Mouse (Mus musculus) retina, adult 2 months (tissue): ENCODE measurements at regions not wholly inside any gene's neighbourhood (a gene's known extent, or its start where the extent isn't known, plus 50 kb on each side); places are given as distances from the start of the nearest gene placed in this dataset.

Experiments used
- DNase-seq: peaks from one replicate; pipeline ENCODE4 v3.0.0-alpha.2; 2012; ENCODE audit warnings: low read depth, low spot score

- DNase-seq: no peak
Observed at GRCm38 (mm10) chr4:82092296-82093230, 613.0 kb downstream of the Nfib start.

- no peak for DNase-seq
Observed at GRCm38 (mm10) chr4:82089657-82090056, 615.9 kb downstream of the Nfib start.

GRCm38 (mm10) chr4:82083519-82083918, 622.0 kb downstream of the Nfib start:
- no peak for DNase-seq

- DNase-seq: no peak
Observed at GRCm38 (mm10) chr4:82068050-82068449, 625.4 kb upstream of the Mpdz start.

GRCm38 (mm10) chr4:82065641-82066358, 623.2 kb upstream of the Mpdz start:
- DNase-seq: no peak

GRCm38 (mm10) chr4:82062726-82063125, 620.1 kb upstream of the Mpdz start:
- DNase-seq: no peak

- no peak for DNase-seq
Observed at GRCm38 (mm10) chr4:82056671-82057070, 614.1 kb upstream of the Mpdz start.

GRCm38 (mm10) chr4:82048171-82048570, 605.6 kb upstream of the Mpdz start:
- DNase-seq: no peak

- DNase-seq: no peak
Observed at GRCm38 (mm10) chr4:82037473-82037872, 594.9 kb upstream of the Mpdz start.

GRCm38 (mm10) chr4:82035074-82035703, 592.6 kb upstream of the Mpdz start:
- no peak for DNase-seq

GRCm38 (mm10) chr4:82029237-82029636, 586.6 kb upstream of the Mpdz start:
- DNase-seq: no peak

GRCm38 (mm10) chr4:82027447-82027881, 584.8 kb upstream of the Mpdz start:
- no peak for DNase-seq

GRCm38 (mm10) chr4:82001406-82001732, 558.8 kb upstream of the Mpdz start:
- no peak for DNase-seq

- DNase-seq: no peak
Observed at GRCm38 (mm10) chr4:82000590-82001405, 558.2 kb upstream of the Mpdz start.

- DNase-seq: no peak
Observed at GRCm38 (mm10) chr4:81999654-82000314, 557.2 kb upstream of the Mpdz start.

GRCm38 (mm10) chr4:81999093-81999492, 556.5 kb upstream of the Mpdz start:
- DNase-seq: no peak

- DNase-seq: no peak
Observed at GRCm38 (mm10) chr4:81996445-81996844, 553.8 kb upstream of the Mpdz start.

GRCm38 (mm10) chr4:81995243-81995642, 552.6 kb upstream of the Mpdz start:
- DNase-seq: no peak

- no peak for DNase-seq
Observed at GRCm38 (mm10) chr4:81988796-81989195, 546.2 kb upstream of the Mpdz start.

GRCm38 (mm10) chr4:81986616-81987015, 544.0 kb upstream of the Mpdz start:
- no peak for DNase-seq

GRCm38 (mm10) chr4:81981811-81982210, 539.2 kb upstream of the Mpdz start:
- DNase-seq: no peak
